Mouse (Mus musculus): Measurements from ENCODE around the gene Taf1d. TPM values are rescaled to one million over a fixed set of nuclear protein-coding genes. Genes with fewer than 3 reads are reported as not detected.
A peak's percentile ranks its signal among the peaks of the same experiment; 100 is the strongest.

Gene Taf1d
- total RNA-seq, 1 experiment, result 1,438 TPM

DNA sequence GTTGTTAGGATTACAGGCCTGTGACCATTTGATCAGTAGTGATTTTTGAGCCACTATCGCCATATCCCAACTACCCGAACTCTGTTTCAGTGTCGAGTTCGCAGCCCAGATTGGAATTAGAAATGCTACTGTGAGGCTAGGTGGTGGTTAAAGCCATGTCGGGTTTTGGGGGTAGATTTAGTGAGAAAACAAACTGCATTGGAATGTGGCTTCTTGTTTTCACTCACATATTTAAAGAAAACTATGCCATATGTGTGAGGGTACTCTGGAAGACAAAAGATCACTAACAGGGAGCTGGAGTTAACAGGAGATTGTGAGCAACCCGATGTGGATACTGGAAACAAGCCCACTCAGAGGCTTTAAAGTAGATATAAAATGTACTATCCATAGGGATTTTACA is 1.2 kb downstream of the Taf1d start:
- Histone ChIP-seq H3K4me1 (ENCODE audit: control insufficient read depth in 2 of 2, insufficient read depth in 2 of 2, low read length in 2 of 2, poor library complexity in 1 of 2) (no peaks in the 10 kb centered on the region; a peak in 1 of 4 replicates), H3K4me3 (ENCODE audit: insufficient read depth in 1 of 2, low read depth in 1 of 2, low read length in 2 of 2, poor library complexity in 1 of 2, severe bottlenecking in 1 of 2) (peak overlapping the region; percentile 76 to 98), H3K36me3 (ENCODE audit: control insufficient read depth, insufficient read depth, low read length, poor library complexity, severe bottlenecking) (peaks cover 52% of the 10 kb centered on the region), H3K9me3 (ENCODE audit: control insufficient read depth, insufficient read depth, low read depth, low read length) (no peaks in the 10 kb centered on the region), H3K27ac (ENCODE audit: insufficient read depth, low read depth, low read length, poor library complexity, severe bottlenecking) (peak overlapping the region; percentile 96; the same call in 1 of the 2 replicates), H3K9ac (ENCODE audit: insufficient read depth, low read depth, low read length, poor library complexity, severe bottlenecking) (peak overlapping the region; percentile 100)
- no peak for TF ChIP-seq ZC3H11A (IDR thresholded peaks at IDR 0.05; ENCODE audit: borderline replicate concordance, low read depth, low read length)
- TF ChIP-seq HCFC1 (IDR thresholded peaks at IDR 0.05; ENCODE audit: borderline replicate concordance, insufficient read depth, low read length), result no peak
- no peak for TF ChIP-seq CHD2 (IDR thresholded peaks at IDR 0.05; ENCODE audit: low read depth, low read length)
- TF ChIP-seq MAFK (IDR thresholded peaks at IDR 0.05; ENCODE audit: insufficient read depth, low read depth, low read length), result no peak
- TF ChIP-seq ZNF384 (IDR thresholded peaks at IDR 0.05; ENCODE audit: low read depth, low read length), result no peak
- no peak for DNase-seq (ENCODE audit: low read depth, low spot score)
- in situ Hi-C loops (cut with MboI; ENCODE audit: low sequenced_read_pairs in 2 of 2, unreplicated experiment in 2 of 2), result no loop called here

DNA sequence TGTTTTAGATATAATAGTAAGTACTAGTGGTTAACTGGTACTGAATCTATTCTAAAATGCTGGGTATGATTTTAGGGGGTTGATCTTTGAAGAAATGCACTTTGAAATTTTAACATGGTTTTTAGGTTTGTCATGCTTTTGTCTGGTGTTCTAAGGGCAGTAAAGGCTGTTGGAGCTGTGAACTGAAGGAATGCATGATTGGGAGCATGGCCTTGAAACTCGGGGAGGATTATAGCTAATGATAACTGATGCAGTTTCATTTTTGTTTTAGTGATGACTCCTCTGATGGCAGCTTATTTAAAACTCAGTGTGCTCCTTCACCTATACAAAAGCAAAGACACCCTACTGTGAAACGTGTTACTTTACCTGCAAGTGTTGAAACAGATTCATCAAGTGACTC is 2.2 kb downstream of the Taf1d start:
- peaks cover 58% of the 10 kb centered on the region for H3K36me3 ChIP-seq (ENCODE audit: control insufficient read depth, insufficient read depth, low read length, poor library complexity, severe bottlenecking)
- no peak overlapping the region for H3K27ac ChIP-seq (ENCODE audit: insufficient read depth, low read depth, low read length, poor library complexity, severe bottlenecking)
- no peak for DNase-seq (ENCODE audit: low read depth, low spot score)
- H3K9me3 ChIP-seq (ENCODE audit: control insufficient read depth, insufficient read depth, low read depth, low read length), result no peaks in the 10 kb centered on the region
- no peaks in the 10 kb centered on the region; a peak in 1 of 4 replicates for H3K4me1 ChIP-seq (ENCODE audit: control insufficient read depth in 2 of 2, insufficient read depth in 2 of 2, low read length in 2 of 2, poor library complexity in 1 of 2)
- H3K4me3 ChIP-seq (ENCODE audit: insufficient read depth in 1 of 2, low read depth in 1 of 2, low read length in 2 of 2, poor library complexity in 1 of 2, severe bottlenecking in 1 of 2), result peak overlapping the region; percentile 58 to 76
- TF ChIP-seq MAFK (IDR thresholded peaks at IDR 0.05; ENCODE audit: insufficient read depth, low read depth, low read length), result no peak
- no peak for TF ChIP-seq ZNF384 (IDR thresholded peaks at IDR 0.05; ENCODE audit: low read depth, low read length)
- TF ChIP-seq CHD2 (IDR thresholded peaks at IDR 0.05; ENCODE audit: low read depth, low read length), result no peak
- TF ChIP-seq ZC3H11A (IDR thresholded peaks at IDR 0.05; ENCODE audit: borderline replicate concordance, low read depth, low read length), result no peak
- no peak for TF ChIP-seq HCFC1 (IDR thresholded peaks at IDR 0.05; ENCODE audit: borderline replicate concordance, insufficient read depth, low read length)
- H3K9ac ChIP-seq (ENCODE audit: insufficient read depth, low read depth, low read length, poor library complexity, severe bottlenecking), result peak overlapping the region; percentile 48; the same call in 1 of the 2 replicates
- in situ Hi-C loops (cut with MboI; ENCODE audit: low sequenced_read_pairs in 2 of 2, unreplicated experiment in 2 of 2), result no loop called here

DNA sequence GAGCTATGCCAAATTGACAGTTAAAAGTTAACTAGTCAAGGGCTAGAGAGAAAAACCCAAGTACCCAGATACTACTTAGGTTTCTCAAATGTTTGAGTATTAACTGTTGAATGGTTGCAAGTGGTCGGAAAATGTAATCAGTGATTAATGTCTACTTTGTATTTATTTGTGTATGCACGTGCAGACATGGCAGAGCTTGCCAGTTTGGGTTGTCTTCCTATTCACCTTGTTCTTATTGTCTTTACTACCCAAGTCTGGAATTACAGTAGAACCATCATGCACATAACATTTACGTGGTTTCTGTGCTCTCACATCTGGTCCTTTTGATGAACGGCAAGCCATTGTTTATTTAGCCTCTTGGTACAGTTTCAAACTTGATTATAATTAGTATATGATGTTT is 3.4 kb downstream of the Taf1d start:
- H3K4me1 ChIP-seq (ENCODE audit: control insufficient read depth in 2 of 2, insufficient read depth in 2 of 2, low read length in 2 of 2, poor library complexity in 1 of 2), result no peaks in the 10 kb centered on the region; a peak in 1 of 4 replicates
- TF ChIP-seq HCFC1 (IDR thresholded peaks at IDR 0.05; ENCODE audit: borderline replicate concordance, insufficient read depth, low read length) (no peak), MAFK (IDR thresholded peaks at IDR 0.05; ENCODE audit: insufficient read depth, low read depth, low read length) (no peak), ZC3H11A (IDR thresholded peaks at IDR 0.05; ENCODE audit: borderline replicate concordance, low read depth, low read length) (no peak), ZNF384 (IDR thresholded peaks at IDR 0.05; ENCODE audit: low read depth, low read length) (no peak), CHD2 (IDR thresholded peaks at IDR 0.05; ENCODE audit: low read depth, low read length) (no peak)
- in situ Hi-C loops (cut with MboI; ENCODE audit: low sequenced_read_pairs in 2 of 2, unreplicated experiment in 2 of 2), result no loop called here
- peak overlapping the region in 1 of 2 experiments; percentile 24; a peak in 2 of 4 replicates for H3K4me3 ChIP-seq (ENCODE audit: insufficient read depth in 1 of 2, low read depth in 1 of 2, low read length in 2 of 2, poor library complexity in 1 of 2, severe bottlenecking in 1 of 2)
- peaks cover 69% of the 10 kb centered on the region for H3K36me3 ChIP-seq (ENCODE audit: control insufficient read depth, insufficient read depth, low read length, poor library complexity, severe bottlenecking)
- no peaks in the 10 kb centered on the region for H3K9me3 ChIP-seq (ENCODE audit: control insufficient read depth, insufficient read depth, low read depth, low read length)
- peak overlapping the region; percentile 0; the same call in 1 of the 2 replicates for H3K9ac ChIP-seq (ENCODE audit: insufficient read depth, low read depth, low read length, poor library complexity, severe bottlenecking)
- no peak for DNase-seq (ENCODE audit: low read depth, low spot score)
- no peak overlapping the region for H3K27ac ChIP-seq (ENCODE audit: insufficient read depth, low read depth, low read length, poor library complexity, severe bottlenecking)

DNA sequence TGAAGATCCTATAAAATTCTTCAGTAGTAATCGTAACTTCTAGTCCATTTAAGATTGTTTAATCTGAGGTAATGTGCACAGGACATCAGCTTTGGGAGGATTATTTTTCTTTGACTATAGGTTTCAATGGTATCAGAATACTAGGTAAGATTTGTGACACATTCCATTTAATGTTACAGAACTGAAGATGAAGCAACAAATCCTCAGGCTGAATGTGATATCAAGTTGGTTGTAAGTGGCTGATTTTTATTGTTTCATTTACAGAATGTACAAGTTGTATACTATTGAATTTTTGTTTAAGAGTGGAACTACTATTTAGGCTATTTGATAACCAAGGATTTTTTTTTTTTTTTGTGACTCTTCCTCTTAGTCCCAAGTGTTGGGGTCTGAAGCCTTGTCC is 4.2 kb downstream of the Taf1d start:
- Histone ChIP-seq H3K4me1 (ENCODE audit: control insufficient read depth in 2 of 2, insufficient read depth in 2 of 2, low read length in 2 of 2, poor library complexity in 1 of 2) (no peaks in the 10 kb centered on the region; a peak in 1 of 4 replicates), H3K36me3 (ENCODE audit: control insufficient read depth, insufficient read depth, low read length, poor library complexity, severe bottlenecking) (peaks cover 76% of the 10 kb centered on the region), H3K9ac (ENCODE audit: insufficient read depth, low read depth, low read length, poor library complexity, severe bottlenecking) (no peak overlapping the region; the same call in 1 of the 2 replicates), H3K4me3 (ENCODE audit: insufficient read depth in 1 of 2, low read depth in 1 of 2, low read length in 2 of 2, poor library complexity in 1 of 2, severe bottlenecking in 1 of 2) (peak overlapping the region in 1 of 2 experiments; percentile 24; a peak in 1 of 4 replicates), H3K9me3 (ENCODE audit: control insufficient read depth, insufficient read depth, low read depth, low read length) (no peaks in the 10 kb centered on the region), H3K27ac (ENCODE audit: insufficient read depth, low read depth, low read length, poor library complexity, severe bottlenecking) (no peak overlapping the region)
- no peak for DNase-seq (ENCODE audit: low read depth, low spot score)
- in situ Hi-C loops (cut with MboI; ENCODE audit: low sequenced_read_pairs in 2 of 2, unreplicated experiment in 2 of 2), result no loop called here
- no peak for TF ChIP-seq ZNF384 (IDR thresholded peaks at IDR 0.05; ENCODE audit: low read depth, low read length)
- TF ChIP-seq ZC3H11A (IDR thresholded peaks at IDR 0.05; ENCODE audit: borderline replicate concordance, low read depth, low read length), result no peak
- TF ChIP-seq MAFK (IDR thresholded peaks at IDR 0.05; ENCODE audit: insufficient read depth, low read depth, low read length), result no peak
- TF ChIP-seq HCFC1 (IDR thresholded peaks at IDR 0.05; ENCODE audit: borderline replicate concordance, insufficient read depth, low read length), result no peak
- TF ChIP-seq CHD2 (IDR thresholded peaks at IDR 0.05; ENCODE audit: low read depth, low read length), result no peak

Measured in ES-E14 (cell line).